Mouse (Mus musculus): ENCODE data around the gene Ubox5.

DNA sequence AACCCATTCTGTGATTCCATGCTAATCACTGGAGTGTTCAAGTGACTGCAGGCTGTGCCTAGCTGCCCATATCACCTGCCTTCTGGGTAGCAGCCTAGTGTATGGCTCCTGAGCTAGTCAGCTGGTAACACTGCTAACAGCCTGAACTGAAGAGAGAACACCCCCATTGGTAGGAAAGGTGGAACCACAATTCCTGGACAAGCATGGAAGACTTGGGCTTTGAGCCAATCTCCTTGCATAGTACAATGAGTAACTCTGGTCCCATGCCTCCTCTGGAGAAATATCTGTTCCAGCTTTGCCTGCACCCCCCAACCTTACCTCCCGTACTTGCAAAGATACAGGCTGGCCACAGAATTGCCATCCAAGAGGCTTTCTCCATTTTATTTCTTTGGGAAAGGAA is 2.6 kb upstream of the Ubox5 start:
- no peak for TF ChIP-seq POLR2A (IDR thresholded peaks at IDR 0.05; ENCODE audit: low read depth, low read length)
- TF ChIP-seq CTCF (IDR thresholded peaks at IDR 0.05; ENCODE audit: borderline replicate concordance, insufficient read depth, low read length), result no peak
